Mouse (Mus musculus) central nervous system, embryonic 18 days (tissue): ENCODE data around the gene Mat2a. TPM values are rescaled to one million over a fixed set of nuclear protein-coding genes. Genes with fewer than 3 reads are reported as not detected.

Source experiments
- polyA plus RNA-seq: library from polyadenylated mRNA; depleted of rRNA; stranded (reverse); fragments of >200 nt; gene quantifications from 2 replicates; pipeline ENCODE4 v1.2.3, GENCODE M21; 2012; rRNA removed

The Mat2a gene
- 287 and 303 TPM in 2 replicates for polyA plus RNA-seq

GRCm38 (mm10) chr6:72439355-72440185, at the start of gene Mat2a:
Gene Mat2a (minus strand): TSS chr6:72439558.

DNA sequence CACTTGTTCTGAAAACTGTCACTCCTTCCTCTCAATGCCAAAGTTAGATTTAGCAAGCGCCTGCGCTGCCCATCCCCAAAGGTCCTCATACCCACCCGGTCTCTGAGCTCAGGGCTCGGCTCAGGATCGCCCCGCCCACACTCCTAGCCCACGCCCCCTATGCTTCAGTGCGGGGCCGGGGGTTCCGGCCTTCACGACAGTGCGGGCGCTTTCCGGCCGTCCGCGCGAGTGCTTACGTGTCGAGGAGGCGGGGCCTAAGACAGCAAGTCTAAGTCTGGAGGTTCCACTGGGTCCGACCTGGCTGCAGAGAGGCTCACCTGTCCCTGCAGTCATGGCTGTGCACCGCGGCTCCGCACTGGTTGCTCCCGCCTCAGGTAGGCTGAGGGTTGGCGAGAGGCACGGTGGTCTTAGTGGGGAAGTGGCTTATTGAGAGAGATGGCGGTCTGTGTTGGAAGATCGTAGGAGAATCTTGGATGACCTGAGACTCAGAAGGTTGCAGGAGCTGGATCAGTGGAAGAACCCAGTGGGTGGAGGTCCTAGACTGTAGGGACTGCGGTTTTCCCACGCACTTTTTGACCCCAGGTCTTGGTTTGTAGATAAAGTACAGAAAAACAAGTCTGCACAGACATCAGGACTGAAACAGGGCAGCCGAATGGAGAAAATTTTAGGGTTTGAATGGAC, 25.1 kb downstream of the Mat2a start, which contains the start of gene Ggcx:
TSS of gene Ggcx (plus strand) at position 233 of the 681 bp plus-strand sequence.

DNA sequence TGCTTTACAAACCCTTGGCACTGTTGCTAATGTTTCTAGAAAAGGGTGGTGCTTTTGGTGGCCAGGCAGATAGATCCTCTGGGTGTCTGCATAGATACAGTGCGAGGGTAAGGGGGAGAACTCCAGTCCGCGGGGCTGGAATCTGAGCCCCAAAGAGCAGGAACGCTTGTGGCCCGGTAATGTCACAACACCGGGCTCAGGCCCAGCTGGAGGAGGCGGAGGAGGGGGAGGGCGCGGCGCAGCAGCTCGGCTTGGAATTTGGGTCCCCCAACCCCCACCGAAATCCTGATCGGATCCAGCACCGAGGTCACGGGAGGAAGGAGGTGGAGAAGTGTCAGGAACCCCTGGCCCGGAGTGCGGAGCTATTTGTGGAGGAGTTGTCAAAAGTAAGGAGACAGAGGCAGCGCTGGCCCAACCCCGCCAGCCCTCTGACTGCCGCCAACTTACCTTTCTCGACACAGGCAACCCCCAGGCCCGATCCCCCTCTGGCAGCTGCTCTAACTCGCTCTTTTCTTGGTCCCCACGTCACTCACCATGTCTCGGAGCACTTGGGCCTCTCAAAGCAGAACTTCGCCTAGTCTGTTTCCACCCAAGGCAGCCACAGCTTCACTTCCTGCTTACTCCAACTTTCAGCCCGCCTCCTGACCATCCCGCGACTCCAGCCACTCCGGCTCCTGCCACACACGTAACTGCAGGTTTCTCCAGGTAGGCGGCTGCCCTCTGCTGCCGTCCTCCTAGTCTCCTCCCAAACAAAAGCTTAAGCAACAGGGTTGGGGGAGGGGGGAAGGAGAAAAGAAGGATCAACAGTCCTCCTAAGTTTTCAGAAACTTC, 49.2 kb downstream of the Mat2a start, which contains the start of gene Vamp8:
TSS of gene Vamp8 (minus strand) at position 763 of the 831 bp plus-strand sequence.

Other genes with a start within 250 kb of the Mat2a start
- gene Atoh8, start 204.0 kb downstream of the Mat2a start, polyA plus RNA-seq = 1.7 and 3.1 TPM in 2 replicates
- 0.26 and 0.39 TPM in 2 replicates for gene Sftpb, start 134.9 kb downstream of the Mat2a start, polyA plus RNA-seq
- gene Usp39, start 94.4 kb downstream of the Mat2a start, polyA plus RNA-seq = 40.9 and 41.5 TPM in 2 replicates
- 20.0 and 20.9 TPM in 2 replicates for gene 0610030E20Rik, start 92.2 kb downstream of the Mat2a start, polyA plus RNA-seq
- 46.0 and 52.2 TPM in 2 replicates for gene Tmem150a, start 84.1 kb downstream of the Mat2a start, polyA plus RNA-seq
- gene Rnf181, start 72.6 kb downstream of the Mat2a start, polyA plus RNA-seq = 60.0 and 60.7 TPM in 2 replicates
- 11.6 and 13.3 TPM in 2 replicates for gene Vamp5, start 59.1 kb downstream of the Mat2a start, polyA plus RNA-seq
- 16.6 and 18.5 TPM in 2 replicates for gene Vamp8, start 48.9 kb downstream of the Mat2a start, polyA plus RNA-seq
- 19.1 and 19.3 TPM in 2 replicates for gene Ggcx, start 25.2 kb downstream of the Mat2a start, polyA plus RNA-seq
- gene Sh2d6, start 82.1 kb upstream of the Mat2a start, polyA plus RNA-seq = 0.56 and 0.57 TPM in 2 replicates
- 5.1 and 8.3 TPM in 2 replicates for gene Capg, start 104.8 kb upstream of the Mat2a start, polyA plus RNA-seq
- 14.2 and 14.4 TPM in 2 replicates for gene Elmod3, start 158.9 kb upstream of the Mat2a start, polyA plus RNA-seq
- 3.8 TPM in 2 replicates for gene Retsat, start 158.9 kb upstream of the Mat2a start, polyA plus RNA-seq
- gene Tgoln1, start 177.4 kb upstream of the Mat2a start, polyA plus RNA-seq = 26.6 and 30.1 TPM in 2 replicates